Mouse (Mus musculus): Measurements from ENCODE around the gene Ccl28. TPM values are rescaled to one million over a fixed set of nuclear protein-coding genes. Genes with fewer than 3 reads are reported as not detected.

Ccl28 gene
- not detected in 2 replicates for polyA plus RNA-seq (2012; ENCODE audit: low replicate concordance)

DNA sequence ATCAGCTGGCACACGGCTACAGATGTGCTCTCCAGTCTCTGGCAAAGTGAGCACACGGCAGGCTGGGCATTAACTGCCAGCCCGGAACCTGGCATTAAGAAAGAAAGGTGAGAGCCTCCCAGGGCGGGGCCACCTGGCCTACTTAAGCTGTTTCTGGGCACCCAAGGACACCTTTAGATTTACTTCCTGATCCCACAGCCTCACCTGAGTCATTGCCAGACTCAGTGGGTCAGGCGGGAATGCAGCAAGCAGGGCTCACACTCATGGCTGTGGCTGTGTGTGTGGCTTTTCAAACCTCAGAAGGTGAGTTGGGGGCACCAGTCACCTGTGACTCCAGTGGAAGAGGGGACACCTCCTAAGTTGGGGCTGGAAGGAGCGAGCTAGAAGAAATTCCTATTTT lies at the start of gene Ccl28:
Ccl28 (plus strand) TSS at position 186 of the 400 bp plus-strand sequence.

DNA sequence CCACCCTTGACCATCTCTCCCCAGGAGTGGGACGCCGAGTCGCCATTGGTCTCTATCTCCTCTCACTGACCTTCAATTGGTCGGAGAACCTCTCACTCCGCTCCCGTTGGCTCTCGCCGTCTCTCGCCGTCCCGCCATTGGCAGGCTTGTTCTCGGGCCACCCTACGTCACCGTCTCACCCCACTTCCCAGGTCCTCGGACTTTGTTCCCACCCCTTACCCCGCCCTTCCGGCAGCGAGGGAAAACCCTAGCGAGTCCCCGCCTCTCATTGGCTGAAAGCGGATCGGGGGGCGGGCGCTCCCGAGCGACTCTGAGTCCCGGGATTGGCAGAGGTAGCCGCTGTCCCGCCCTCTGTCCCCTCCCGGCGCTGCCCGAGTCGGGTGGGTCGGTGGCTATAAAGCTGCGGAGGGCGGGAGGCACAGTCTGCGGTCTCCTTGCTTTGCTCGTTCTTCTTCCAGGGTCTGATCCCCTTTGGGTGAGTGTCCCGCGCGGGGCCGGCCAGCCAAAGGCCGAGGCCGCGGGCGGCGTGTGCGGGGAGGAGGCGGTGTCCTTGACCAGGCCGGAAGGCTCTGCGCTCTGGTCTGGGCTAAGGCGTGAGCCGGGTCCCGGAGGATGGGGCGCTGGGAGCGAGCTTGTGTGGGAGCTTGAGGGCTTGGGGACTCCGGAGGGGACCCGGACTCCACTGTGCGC lies 66.6 kb downstream of the Ccl28 start, which contains the start of gene Hmgcs1:
Hmgcs1 (plus strand) TSS at position 341 of the 690 bp plus-strand sequence.

Other genes starting within 250 kb of the Ccl28 start
- 15.6 and 32.4 TPM in 2 replicates for gene Paip1, start 195.2 kb upstream of the Ccl28 start, polyA plus RNA-seq (2012; ENCODE audit: low replicate concordance)
- gene 4833420G17Rik, start 161.1 kb upstream of the Ccl28 start, polyA plus RNA-seq (2012; ENCODE audit: low replicate concordance), result 8.1 and 18.2 TPM in 2 replicates
- 1.1 and 1.2 TPM in 2 replicates for gene Tmem267, start 135.8 kb upstream of the Ccl28 start, polyA plus RNA-seq (2012; ENCODE audit: low replicate concordance)
- gene 3110070M22Rik, start 135.4 kb upstream of the Ccl28 start, polyA plus RNA-seq (2012; ENCODE audit: low replicate concordance), result 0.59 and 2.2 TPM in 2 replicates
- 1.9 and 4.7 TPM in 2 replicates for gene Hmgcs1, start 66.6 kb downstream of the Ccl28 start, polyA plus RNA-seq (2012; ENCODE audit: low replicate concordance)
- 0.25 and 0.29 TPM in 2 replicates for gene Nim1k, start 132.1 kb downstream of the Ccl28 start, polyA plus RNA-seq (2012; ENCODE audit: low replicate concordance)
- 25.1 and 70.8 TPM in 2 replicates for gene Zfp131, start 167.1 kb downstream of the Ccl28 start, polyA plus RNA-seq (2012; ENCODE audit: low replicate concordance)
- not detected in 2 replicates for gene AF067063, start 206.4 kb downstream of the Ccl28 start, polyA plus RNA-seq (2012; ENCODE audit: low replicate concordance)
- gene D13Ertd608e, start 212.2 kb downstream of the Ccl28 start, polyA plus RNA-seq (2012; ENCODE audit: low replicate concordance), result not detected in 2 replicates